Mouse (Mus musculus): ENCODE data around the gene Pitpna. TPM values are rescaled to one million over a fixed set of nuclear protein-coding genes. Genes with fewer than 3 reads are reported as not detected.

The Pitpna gene
- polyA plus RNA-seq, 1 experiment from 2014 or later: 69.8 TPM

- Histone ChIP-seq H3K27ac (no peak overlapping the region), H3K4me1 (replicated peaks; ENCODE audit: insufficient read depth, low read length) (no peaks in the 10 kb centered on the region; the same call in 1 of the 2 replicates), H3K9ac (ENCODE audit: low read depth, low read length) (no peak overlapping the region), H3K27me3 (ENCODE audit: insufficient read depth, low read length) (no peaks in the 10 kb centered on the region), H3K4me2 (ENCODE audit: low read length) (no peak overlapping the region), H3K9me3 (replicated peaks; ENCODE audit: low read length) (no peaks in the 10 kb centered on the region), H3K36me3 (ENCODE audit: insufficient read depth, low read length) (peaks cover 38% of the 10 kb centered on the region), H3K4me3 (replicated peaks; ENCODE audit: low read depth, low read length) (no peak overlapping the region)
- ATAC-seq (replicated peaks; ENCODE audit: low FRiP score, low read depth) (no peak), DNase-seq (ENCODE audit: low spot score) (no peak)
- TF ChIP-seq CTCF (IDR thresholded peaks at IDR 0.05; ENCODE audit: low read depth): no peak
- WGBS: 90% methylated on average over 12 of the region's 12 CpGs
Observed at GRCm38 (mm10) chr11:75620136-75620780, 32.4 kb downstream of the Pitpna start.

- Histone ChIP-seq H3K4me3 (replicated peaks; ENCODE audit: low read depth, low read length) (no peak overlapping the region), H3K36me3 (ENCODE audit: insufficient read depth, low read length) (peaks cover 42% of the 10 kb centered on the region), H3K27me3 (ENCODE audit: insufficient read depth, low read length) (no peaks in the 10 kb centered on the region), H3K9ac (ENCODE audit: low read depth, low read length) (no peak overlapping the region), H3K4me2 (ENCODE audit: low read length) (no peak overlapping the region), H3K27ac (peak overlapping the region; percentile 43; the same call in 1 of the 2 replicates), H3K9me3 (replicated peaks; ENCODE audit: low read length) (no peaks in the 10 kb centered on the region), H3K4me1 (replicated peaks; ENCODE audit: insufficient read depth, low read length) (no peaks in the 10 kb centered on the region; the same call in 1 of the 2 replicates)
- ATAC-seq (replicated peaks; ENCODE audit: low FRiP score, low read depth): no peak
- peak; percentile 20 for DNase-seq (ENCODE audit: low spot score)
- 88% methylated on average over 2 of the region's 2 CpGs for WGBS
- no peak for TF ChIP-seq CTCF (IDR thresholded peaks at IDR 0.05; ENCODE audit: low read depth)
Observed at GRCm38 (mm10) chr11:75621426-75621825, 33.5 kb downstream of the Pitpna start.

GRCm38 (mm10) chr11:75622588-75623329 lies 34.9 kb downstream of the Pitpna start:
- 76% methylated on average over 2 of the region's 2 CpGs for WGBS
- H3K9ac ChIP-seq (ENCODE audit: low read depth, low read length): no peak overlapping the region
- TF ChIP-seq CTCF (IDR thresholded peaks at IDR 0.05; ENCODE audit: low read depth): no peak
- no peaks in the 10 kb centered on the region for H3K27me3 ChIP-seq (ENCODE audit: insufficient read depth, low read length)
- no peak overlapping the region for H3K4me2 ChIP-seq (ENCODE audit: low read length)
- H3K4me3 ChIP-seq (replicated peaks; ENCODE audit: low read depth, low read length): no peak overlapping the region
- DNase-seq (ENCODE audit: low spot score) (no peak), ATAC-seq (replicated peaks; ENCODE audit: low FRiP score, low read depth) (no peak)
- peak overlapping the region; percentile 73 for H3K27ac ChIP-seq
- no peaks in the 10 kb centered on the region; the same call in 1 of the 2 replicates for H3K4me1 ChIP-seq (replicated peaks; ENCODE audit: insufficient read depth, low read length)
- peaks cover 52% of the 10 kb centered on the region for H3K36me3 ChIP-seq (ENCODE audit: insufficient read depth, low read length)
- no peaks in the 10 kb centered on the region for H3K9me3 ChIP-seq (replicated peaks; ENCODE audit: low read length)

- no peaks in the 10 kb centered on the region for H3K27me3 ChIP-seq (ENCODE audit: insufficient read depth, low read length)
- H3K4me1 ChIP-seq (replicated peaks; ENCODE audit: insufficient read depth, low read length): no peaks in the 10 kb centered on the region; the same call in 1 of the 2 replicates
- peak overlapping the region; percentile 81 for H3K27ac ChIP-seq
- H3K9me3 ChIP-seq (replicated peaks; ENCODE audit: low read length): no peaks in the 10 kb centered on the region
- WGBS: 33% methylated on average over 2 of the region's 2 CpGs
- peaks cover 56% of the 10 kb centered on the region for H3K36me3 ChIP-seq (ENCODE audit: insufficient read depth, low read length)
- ATAC-seq (replicated peaks; ENCODE audit: low FRiP score, low read depth): no peak
- H3K9ac ChIP-seq (ENCODE audit: low read depth, low read length): no peak overlapping the region
- TF ChIP-seq CTCF (IDR thresholded peaks at IDR 0.05; ENCODE audit: low read depth): no peak
- peak; percentile 71 for DNase-seq (ENCODE audit: low spot score)
- no peak overlapping the region for H3K4me2 ChIP-seq (ENCODE audit: low read length)
- H3K4me3 ChIP-seq (replicated peaks; ENCODE audit: low read depth, low read length): no peak overlapping the region
Observed at GRCm38 (mm10) chr11:75624102-75624554, 36.2 kb downstream of the Pitpna start.

DNA sequence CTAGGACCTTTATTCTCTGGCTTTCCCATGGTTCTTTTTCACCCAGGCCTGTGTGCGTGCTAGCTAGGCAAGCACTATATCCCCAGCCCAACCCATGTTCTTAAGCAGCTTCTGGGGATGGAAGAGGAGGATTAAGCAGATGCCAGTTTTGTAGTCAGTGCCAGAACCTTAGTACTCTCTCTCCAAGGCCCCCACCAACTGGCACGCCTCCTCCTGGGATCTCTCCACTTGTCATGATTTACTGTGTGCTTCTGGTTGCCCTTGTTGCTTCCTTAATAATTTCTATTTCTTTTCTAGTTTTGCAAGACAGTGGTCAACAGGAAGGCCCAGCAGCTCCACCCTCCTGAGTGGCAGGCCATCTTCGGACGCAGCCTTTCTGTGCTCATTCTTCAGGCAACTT lies 37.9 kb downstream of the Pitpna start:
- WGBS: 86% methylated on average over 4 of the region's 4 CpGs
- Histone ChIP-seq H3K9ac (ENCODE audit: low read depth, low read length) (no peak overlapping the region), H3K4me1 (replicated peaks; ENCODE audit: insufficient read depth, low read length) (no peaks in the 10 kb centered on the region; the same call in 1 of the 2 replicates), H3K9me3 (replicated peaks; ENCODE audit: low read length) (no peaks in the 10 kb centered on the region), H3K36me3 (ENCODE audit: insufficient read depth, low read length) (peaks cover 44% of the 10 kb centered on the region), H3K4me2 (ENCODE audit: low read length) (no peak overlapping the region), H3K27me3 (ENCODE audit: insufficient read depth, low read length) (no peaks in the 10 kb centered on the region), H3K27ac (peak overlapping the region; percentile 42; the same call in 1 of the 2 replicates), H3K4me3 (replicated peaks; ENCODE audit: low read depth, low read length) (no peak overlapping the region)
- no peak for ATAC-seq (replicated peaks; ENCODE audit: low FRiP score, low read depth)
- TF ChIP-seq CTCF (IDR thresholded peaks at IDR 0.05; ENCODE audit: low read depth): no peak
- DNase-seq (ENCODE audit: low spot score): peak; percentile 15

- Histone ChIP-seq H3K36me3 (ENCODE audit: insufficient read depth, low read length) (peaks cover 32% of the 10 kb centered on the region), H3K9me3 (replicated peaks; ENCODE audit: low read length) (no peaks in the 10 kb centered on the region), H3K4me2 (ENCODE audit: low read length) (peak overlapping the region; percentile 58), H3K4me3 (replicated peaks; ENCODE audit: low read depth, low read length) (peak overlapping the region; percentile 61), H3K4me1 (replicated peaks; ENCODE audit: insufficient read depth, low read length) (peaks cover 8% of the 10 kb centered on the region), H3K27me3 (ENCODE audit: insufficient read depth, low read length) (no peaks in the 10 kb centered on the region), H3K9ac (ENCODE audit: low read depth, low read length) (peak overlapping the region; percentile 57), H3K27ac (peak overlapping the region; percentile 87)
- 9% methylated on average over 5 of the region's 5 CpGs for whole genome bisulfite sequencing
- DNase-seq (ENCODE audit: low spot score) (no peak), ATAC-seq (replicated peaks; ENCODE audit: low FRiP score, low read depth) (no peak; the same call in 1 of the 2 replicates)
- no peak for TF ChIP-seq CTCF (IDR thresholded peaks at IDR 0.05; ENCODE audit: low read depth)
Observed at GRCm38 (mm10) chr11:75630098-75630497, 42.2 kb downstream of the Pitpna start.

Measured in kidney, postnatal 0 days (tissue).